Mouse (Mus musculus) stomach, embryonic 16.5 days (tissue): ENCODE data around the gene Amotl1. TPM values are rescaled to one million over a fixed set of nuclear protein-coding genes. Genes with fewer than 3 reads are reported as not detected.

ENCODE experiments used
- ATAC-seq: fragments of 200-750 bp; cut with Nextera tagmentation; 2 replicates; pipeline ENCODE4 v1.8.0; 2017; ENCODE audit warnings: moderate number of reproducible peaks, moderate TSS enrichment; ENCODE audit not compliant: insufficient read depth, low FRiP score
- H3K27ac ChIP-seq: fragments of 300-500 bp; sonication (generic); 2 replicates; pipeline ENCODE4 v1.5.1; 2014; ENCODE audit warnings: low read length
- H3K27me3 ChIP-seq: fragments of 300-500 bp; sonication (generic); 2 replicates; pipeline ENCODE4 v1.6.1; 2014; ENCODE audit warnings: low read length, control low read depth, mixed read lengths; ENCODE audit not compliant: control insufficient read depth, insufficient read depth
- H3K36me3 ChIP-seq: fragments of 300-500 bp; sonication (generic); 2 replicates; pipeline ENCODE4 v1.6.1; 2014; ENCODE audit warnings: low read length; ENCODE audit not compliant: control insufficient read depth, insufficient read depth
- H3K4me1 ChIP-seq: fragments of 300-500 bp; sonication (generic); 2 replicates; pipeline ENCODE4 v1.6.1; 2014; ENCODE audit warnings: low read length, control low read depth, mixed read lengths; ENCODE audit not compliant: control insufficient read depth, insufficient read depth
- H3K4me2 ChIP-seq: fragments of 300-500 bp; sonication (generic); 2 replicates; pipeline ENCODE4 v1.6.1; 2014; ENCODE audit warnings: low read depth, low read length, mixed read lengths
- H3K4me3 ChIP-seq: fragments of 300-500 bp; sonication (generic); replicated peaks from 2 replicates; pipeline ENCODE4 v1.5.1; 2014; ENCODE audit warnings: mild to moderate bottlenecking, low read length
- H3K9ac ChIP-seq: fragments of 300-500 bp; sonication (generic); 2 replicates; pipeline ENCODE4 v1.6.1; 2014; ENCODE audit warnings: low read length
- H3K9me3 ChIP-seq: fragments of 300-500 bp; sonication (generic); replicated peaks from 2 replicates; pipeline ENCODE4 v1.6.1; 2016; ENCODE audit warnings: low read length, control low read depth; ENCODE audit not compliant: control insufficient read depth
- WGBS: fragments of 180-500 bp; shearing (Covaris S2); extraction: QIAGEN DNeasy Blood & Tissue Kit; methylation state at CpG from one replicate; pipeline ENCODE4 v1.1.7; 2014; 5-methylcytosine and 5-hydroxymethylcytosine counted together
- polyA plus RNA-seq: library from polyadenylated mRNA; unstranded; fragments of >200 nt; fragmentation: Nextera tagmentation; extraction: Ambion mirVana; gene quantifications from 2 replicates; pipeline ENCODE4 v1.2.1, GENCODE M21; 2015

Gene Amotl1
- polyA plus RNA-seq, 1 experiment from 2014 or later = 19.7 TPM

DNA sequence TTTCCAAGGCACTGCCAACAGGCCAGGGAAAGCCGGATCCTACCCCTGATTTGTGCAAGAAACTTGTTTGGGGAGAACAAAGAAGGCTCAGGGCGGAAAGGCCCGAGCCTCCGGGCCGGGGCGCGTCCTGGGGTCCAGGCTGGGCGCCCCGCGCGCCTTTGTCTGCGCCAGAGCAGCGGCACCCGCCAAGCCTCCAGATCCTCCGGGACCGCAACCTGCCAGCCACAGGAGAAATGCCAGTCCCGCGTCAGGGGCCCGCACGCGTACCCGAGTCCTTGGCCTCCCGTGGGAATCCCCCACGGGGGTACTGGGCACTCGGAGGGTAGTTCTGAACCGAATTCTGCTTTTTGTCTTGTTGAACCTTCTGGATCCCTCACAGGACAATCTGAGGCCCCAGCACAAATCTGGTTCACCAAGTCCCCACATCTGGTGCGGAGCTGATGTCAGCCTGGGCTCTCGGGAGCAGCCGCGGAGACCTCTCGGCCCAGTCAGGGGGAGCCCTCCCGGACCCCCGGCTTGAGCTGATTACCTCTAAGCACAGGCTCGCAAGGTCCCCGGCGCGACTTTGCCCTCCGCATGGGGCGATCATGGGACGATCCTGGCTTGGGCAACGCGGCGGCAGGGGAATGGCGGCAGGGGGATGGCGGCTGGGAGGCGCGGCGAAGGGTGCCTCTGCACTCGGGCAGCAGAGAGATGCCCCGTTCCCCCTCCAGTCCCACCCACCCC lies 30.5 kb downstream of the Amotl1 start:
- under 1% methylated on average over 50 of the region's 50 CpGs for whole genome bisulfite sequencing
- ATAC-seq = peak; percentile 51; the same call in 1 of the 2 replicates
- Histone ChIP-seq H3K9ac (peak overlapping the region; percentile 97), H3K4me1 (peaks cover 30% of the 10 kb centered on the region), H3K9me3 (no peaks in the 10 kb centered on the region), H3K4me3 (peak overlapping the region; percentile 83), H3K27me3 (no peaks in the 10 kb centered on the region), H3K4me2 (peak overlapping the region; percentile 87), H3K27ac (peak overlapping the region; percentile 88), H3K36me3 (no peaks in the 10 kb centered on the region)

GRCm38 (mm10) chr9:14613308-14614204 lies 31.3 kb downstream of the Amotl1 start:
- Histone ChIP-seq H3K27me3 (no peaks in the 10 kb centered on the region), H3K4me3 (peak overlapping the region; percentile 83), H3K4me2 (peak overlapping the region; percentile 87), H3K36me3 (no peaks in the 10 kb centered on the region), H3K9ac (peak overlapping the region; percentile 97), H3K9me3 (no peaks in the 10 kb centered on the region), H3K4me1 (peaks cover 38% of the 10 kb centered on the region), H3K27ac (peak overlapping the region; percentile 88)
- no peak for ATAC-seq
- 4% methylated on average over 15 of the region's 15 CpGs for WGBS

GRCm38 (mm10) chr9:14612588-14612987 lies 32.3 kb downstream of the Amotl1 start:
- peak overlapping the region; percentile 97 for H3K9ac ChIP-seq
- H3K27ac ChIP-seq = no peak overlapping the region

DNA sequence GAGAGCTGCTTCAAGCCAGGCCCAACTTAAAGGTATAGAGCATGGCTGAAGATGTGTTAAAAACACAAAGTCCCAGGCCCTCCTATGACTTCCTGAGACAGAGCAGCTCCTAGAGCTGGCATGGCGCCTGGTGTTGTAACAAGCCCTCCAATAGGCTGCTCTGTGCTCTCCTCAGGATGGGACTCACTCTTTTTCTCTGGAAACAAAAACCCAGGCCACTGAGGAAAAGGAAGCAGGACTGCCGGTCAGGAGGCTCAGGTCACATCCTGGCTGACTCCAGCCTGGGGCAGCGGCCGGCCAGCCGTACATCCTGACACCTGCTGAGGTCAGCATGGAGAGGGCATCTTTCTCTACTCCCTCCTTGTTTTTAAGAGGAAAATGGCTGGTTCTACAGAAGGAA lies 36.3 kb downstream of the Amotl1 start:
- Histone ChIP-seq H3K4me1 (peaks cover 36% of the 10 kb centered on the region), H3K4me2 (no peak overlapping the region), H3K9me3 (no peaks in the 10 kb centered on the region), H3K9ac (no peak overlapping the region), H3K27me3 (no peaks in the 10 kb centered on the region), H3K27ac (no peak overlapping the region; the same call in 1 of the 2 replicates), H3K4me3 (no peak overlapping the region), H3K36me3 (no peaks in the 10 kb centered on the region)
- peak; percentile 46; the same call in 1 of the 2 replicates for ATAC-seq
- 38% methylated on average over 5 of the region's 5 CpGs for WGBS

More at GRCm38 (mm10) chr9:14612588-14612987, 32.3 kb downstream of the Amotl1 start:
- H3K4me2 ChIP-seq = peak overlapping the region; percentile 87
- peak overlapping the region; percentile 83 for H3K4me3 ChIP-seq
- no peak for ATAC-seq
- H3K9me3 ChIP-seq = no peaks in the 10 kb centered on the region
- H3K36me3 ChIP-seq = no peaks in the 10 kb centered on the region
- no peaks in the 10 kb centered on the region for H3K27me3 ChIP-seq
- H3K4me1 ChIP-seq = peaks cover 42% of the 10 kb centered on the region

GRCm38 (mm10) chr9:14607464-14607863 lies 37.4 kb downstream of the Amotl1 start:
- 44% methylated on average over 3 of the region's 3 CpGs for WGBS
- H3K36me3 ChIP-seq = no peaks in the 10 kb centered on the region
- peaks cover 29% of the 10 kb centered on the region for H3K4me1 ChIP-seq
- ATAC-seq = no peak
- H3K27me3 ChIP-seq = no peaks in the 10 kb centered on the region
- H3K27ac ChIP-seq = 0 out of 2 replicates have a peak overlapping the region, but pooled peaks have one; percentile 5
- H3K9me3 ChIP-seq = no peaks in the 10 kb centered on the region
- no peak overlapping the region for H3K9ac ChIP-seq
- no peak overlapping the region for H3K4me3 ChIP-seq
- H3K4me2 ChIP-seq = no peak overlapping the region

- no peaks in the 10 kb centered on the region for H3K27me3 ChIP-seq
- no peaks in the 10 kb centered on the region for H3K9me3 ChIP-seq
- 83% methylated on average over 4 of the region's 4 CpGs for WGBS
- no peak for ATAC-seq
- H3K36me3 ChIP-seq = no peaks in the 10 kb centered on the region
- no peak overlapping the region for H3K4me3 ChIP-seq
- H3K27ac ChIP-seq = no peak overlapping the region
- peaks cover 15% of the 10 kb centered on the region for H3K4me1 ChIP-seq
- H3K4me2 ChIP-seq = no peak overlapping the region
- H3K9ac ChIP-seq = no peak overlapping the region
Measured at GRCm38 (mm10) chr9:14605992-14606391, 38.9 kb downstream of the Amotl1 start.

GRCm38 (mm10) chr9:14604363-14604762 lies 40.5 kb downstream of the Amotl1 start:
- ATAC-seq = no peak
- 63% methylated on average over 3 of the region's 3 CpGs for WGBS
- no peak overlapping the region for H3K4me2 ChIP-seq
- peaks cover 18% of the 10 kb centered on the region for H3K4me1 ChIP-seq
- H3K27ac ChIP-seq = no peak overlapping the region
- H3K9ac ChIP-seq = no peak overlapping the region
- no peaks in the 10 kb centered on the region for H3K9me3 ChIP-seq
- no peaks in the 10 kb centered on the region for H3K36me3 ChIP-seq
- H3K4me3 ChIP-seq = no peak overlapping the region
- no peaks in the 10 kb centered on the region for H3K27me3 ChIP-seq

- 78% methylated on average over 4 of the region's 4 CpGs for WGBS
- Histone ChIP-seq H3K27ac (no peak overlapping the region), H3K4me1 (peaks cover 9% of the 10 kb centered on the region; the same call in 1 of the 2 replicates), H3K4me2 (no peak overlapping the region), H3K4me3 (no peak overlapping the region), H3K36me3 (no peaks in the 10 kb centered on the region), H3K27me3 (no peaks in the 10 kb centered on the region), H3K9ac (no peak overlapping the region), H3K9me3 (no peaks in the 10 kb centered on the region)
- ATAC-seq = no peak
Measured at GRCm38 (mm10) chr9:14603475-14603874, 41.4 kb downstream of the Amotl1 start.

DNA sequence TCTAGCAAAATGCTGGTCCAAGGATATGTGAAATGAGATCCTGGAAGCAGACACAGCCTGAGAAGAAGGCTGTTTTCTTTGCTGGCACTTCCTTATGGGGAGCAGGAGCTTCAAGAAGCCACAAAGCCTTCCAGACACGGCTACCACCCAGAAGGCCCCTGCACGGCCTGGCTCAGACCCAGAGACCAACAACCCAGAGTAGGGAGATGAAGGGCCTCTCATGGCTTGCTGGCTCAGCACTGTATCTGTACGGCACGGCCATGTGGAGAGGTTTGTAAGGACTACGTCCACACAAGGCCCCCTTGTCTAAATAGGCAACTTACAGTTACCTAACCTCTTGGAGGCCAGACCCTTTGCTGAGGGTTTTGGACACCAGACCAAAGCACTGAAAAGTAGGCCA lies 45.1 kb downstream of the Amotl1 start:
- H3K27ac ChIP-seq = no peak overlapping the region
- H3K9me3 ChIP-seq = no peaks in the 10 kb centered on the region
- H3K36me3 ChIP-seq = 0 out of 2 replicates have a peak, but pooled peaks cover 6% of the 10 kb centered on the region

More for the DNA sequence above, 45.1 kb downstream of the Amotl1 start:
- WGBS = 66% methylated on average over 5 of the region's 5 CpGs
- no peak for ATAC-seq
- Histone ChIP-seq H3K27me3 (no peaks in the 10 kb centered on the region), H3K9ac (0 out of 2 replicates have a peak overlapping the region, but pooled peaks have one; percentile 1), H3K4me3 (no peak overlapping the region), H3K4me2 (no peak overlapping the region), H3K4me1 (peaks cover 5% of the 10 kb centered on the region; the same call in 1 of the 2 replicates)
